19 mouse cellular contexts compared by ENCODE assay signal in genomic region chr2:68975780-68976179, GRCm38 (mm10).
A peak's percentile ranks its signal among the peaks of the same experiment; 100 is the strongest.
DNase-seq lines count a peak whose midpoint lies in the region; ATAC-seq and TF ChIP-seq lines count a peak whose summit lies in the region.
"Had no signal": no experiment of that assay in that cellular context is flagged by ENCODE, and none has a peak within 500 bp of the region (broad histone marks: within the 10 kb centered on the region; RNA-seq: fewer than 3 reads in every experiment).

No protein-coding gene starts in this region.

- no peaks in the 10 kb centered on the region for H3K27me3 ChIP-seq in megakaryocyte, embryonic 14.5 days (replicated peaks)
- H3K27me3 ChIP-seq in limb, embryonic 15.5 days: no peaks in the 10 kb centered on the region
- no peaks in the 10 kb centered on the region for H3K27me3 ChIP-seq in hindbrain, postnatal 0 days (ENCODE audit: insufficient read depth, low read length)
- H3K27me3 ChIP-seq: embryonic facial prominence, embryonic 12.5 days; forebrain, embryonic 15.5 days; hindbrain, embryonic 12.5 days; Patski had no signal

- H3K9ac ChIP-seq in limb, embryonic 15.5 days: no peak overlapping the region
- no peak overlapping the region for H3K9ac ChIP-seq in hindbrain, postnatal 0 days (replicated peaks; ENCODE audit: low read length)
- H3K9ac ChIP-seq: embryonic facial prominence, embryonic 12.5 days; forebrain, embryonic 15.5 days; hindbrain, embryonic 12.5 days had no signal

- 35% methylated on average over 6 of the region's 6 CpGs for WGBS in limb, embryonic 15.5 days
- 91% methylated on average over 6 of the region's 6 CpGs for WGBS in hindbrain, postnatal 0 days

- TF ChIP-seq CTCF in hindbrain, postnatal 0 days (IDR thresholded peaks at IDR 0.05; ENCODE audit: low read depth): no peak

- H3K9me3 ChIP-seq in megakaryocyte, embryonic 14.5 days: no peaks in the 10 kb centered on the region
- H3K9me3 ChIP-seq in limb, embryonic 15.5 days: no peaks in the 10 kb centered on the region
- H3K9me3 ChIP-seq in hindbrain, postnatal 0 days (ENCODE audit: low read length): no peaks in the 10 kb centered on the region
- H3K9me3 ChIP-seq: embryonic facial prominence, embryonic 12.5 days; forebrain, embryonic 15.5 days; hindbrain, embryonic 12.5 days had no signal

- no peak for DNase-seq in hindbrain, postnatal 0 days (ENCODE audit: low spot score)
- DNase-seq in cerebellum, postnatal 10 days: no peak
- no peak for DNase-seq in lung, postnatal 14 days
- DNase-seq: adrenal gland, adult 8-10 months; adrenal gland, postnatal 36 days; B cell, adult 2 months; gastrocnemius, postnatal 10 days; heart, postnatal 10 days; heart, postnatal 4 days had no signal

- peaks cover 72% of the 10 kb centered on the region for H3K4me1 ChIP-seq in megakaryocyte, embryonic 14.5 days
- H3K4me1 ChIP-seq in limb, embryonic 15.5 days: peaks cover 16% of the 10 kb centered on the region
- H3K4me1 ChIP-seq in hindbrain, postnatal 0 days (ENCODE audit: insufficient read depth, low read length): no peaks in the 10 kb centered on the region
- H3K4me1 ChIP-seq: forebrain, embryonic 15.5 days had no signal

- H3K36me3 ChIP-seq in megakaryocyte, embryonic 14.5 days (replicated peaks; ENCODE audit: low read length): peaks cover 16% of the 10 kb centered on the region
- no peaks in the 10 kb centered on the region for H3K36me3 ChIP-seq in limb, embryonic 15.5 days
- H3K36me3 ChIP-seq in hindbrain, postnatal 0 days (ENCODE audit: insufficient read depth, low read length): no peaks in the 10 kb centered on the region
- H3K36me3 ChIP-seq: embryonic facial prominence, embryonic 12.5 days; forebrain, embryonic 15.5 days; hindbrain, embryonic 12.5 days had no signal

- H3K4me3 ChIP-seq in megakaryocyte, embryonic 14.5 days (replicated peaks): peak overlapping the region; percentile 83
- no peak overlapping the region for H3K4me3 ChIP-seq in limb, embryonic 15.5 days
- H3K4me3 ChIP-seq in hindbrain, postnatal 0 days (ENCODE audit: low read length): no peak overlapping the region
- H3K4me3 ChIP-seq: embryonic facial prominence, embryonic 12.5 days; forebrain, embryonic 15.5 days; hindbrain, embryonic 12.5 days had no signal

- 0 out of 2 replicates have a peak overlapping the region, but pooled peaks have one; percentile 33 for H3K27ac ChIP-seq in limb, embryonic 15.5 days
- H3K27ac ChIP-seq in hindbrain, postnatal 0 days: no peak overlapping the region
- H3K27ac ChIP-seq: embryonic facial prominence, embryonic 12.5 days; forebrain, embryonic 15.5 days; hindbrain, embryonic 12.5 days had no signal

- ATAC-seq in megakaryocyte, adult 5-6 weeks (ENCODE audit: poor library complexity, severe bottlenecking): no peak
- ATAC-seq in granulocyte monocyte progenitor cell, adult 5-6 weeks (replicated peaks; ENCODE audit: poor library complexity, severe bottlenecking): peak; percentile 25
- 0 out of 2 replicates have a peak, but pooled peaks have one; percentile 1 for ATAC-seq in limb, embryonic 15.5 days (ENCODE audit: insufficient number of reproducible peaks, low FRiP score, low TSS enrichment, low read depth)
- no peak for ATAC-seq in hindbrain, postnatal 0 days
- ATAC-seq: CD4-positive, CD25-positive, alpha-beta regulatory T cell, adult 4 months; forebrain, embryonic 15.5 days; hindbrain, embryonic 16.5 days; Patski had no signal

- no peak overlapping the region for H3K4me2 ChIP-seq in limb, embryonic 15.5 days
- H3K4me2 ChIP-seq in hindbrain, postnatal 0 days (ENCODE audit: low read depth, low read length): no peak overlapping the region
- H3K4me2 ChIP-seq: embryonic facial prominence, embryonic 12.5 days; forebrain, embryonic 15.5 days; hindbrain, embryonic 12.5 days had no signal

Comparison
In these comparisons a context has a peak if more than half of its experiments do, and no peak if none do; other contexts are left out.
1. ATAC-seq: peak in granulocyte monocyte progenitor cell, adult 5-6 weeks (single experiment) and limb, embryonic 15.5 days (single experiment); none in megakaryocyte, adult 5-6 weeks (single experiment) and hindbrain, postnatal 0 days (single experiment).